Mouse (Mus musculus): ENCODE measurements around the gene Cyb561d2. TPM values are rescaled to one million over a fixed set of nuclear protein-coding genes. Genes with fewer than 3 reads are reported as not detected.
A peak's percentile ranks its signal among the peaks of the same experiment; 100 is the strongest.
"Not testable (repeated sequence)": the region's sequence is repeated elsewhere in the genome, so short reads cannot be mapped to it uniquely, and the experiment has no call there.

Cyb561d2 gene
- polyA plus RNA-seq, 1 experiment from 2014 or later, result 28.3 TPM

- Histone ChIP-seq H3K4me2 (replicated peaks) (no peak overlapping the region), H3K4me1 (replicated peaks) (peaks cover 50% of the 10 kb centered on the region), H3K4me3 (replicated peaks) (no peak overlapping the region), H3K9ac (replicated peaks) (peak overlapping the region; percentile 1; the same call in 1 of the 2 replicates), H3K36me3 (peaks cover 22% of the 10 kb centered on the region), H3K9me3 (no peaks in the 10 kb centered on the region), H3K27me3 (no peaks in the 10 kb centered on the region), H3K27ac (no peak overlapping the region)
- WGBS, result 94% methylated on average over 14 of the region's 14 CpGs
- no peak for ATAC-seq
Measured at GRCm38 (mm10) chr9:107579023-107579900, 37.3 kb upstream of the Cyb561d2 start.

DNA sequence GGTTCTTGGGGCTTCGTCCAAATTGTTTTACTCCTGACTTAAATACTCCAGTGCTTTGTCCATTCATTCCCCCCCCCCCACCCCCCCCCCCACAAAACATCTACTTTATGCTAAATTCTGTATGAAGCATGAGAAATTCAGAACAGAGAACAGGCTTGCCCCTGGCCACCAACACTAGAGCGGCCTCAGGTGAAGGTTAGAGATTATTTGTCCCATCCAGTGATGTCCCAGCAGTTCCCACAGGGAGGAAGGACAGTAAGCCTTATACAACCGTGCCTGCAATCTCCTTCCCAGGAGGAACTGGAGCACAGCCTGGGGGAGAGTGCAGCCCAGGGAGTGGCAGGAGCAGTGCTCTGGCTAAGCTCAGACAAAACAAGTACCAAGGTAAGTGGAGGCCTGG lies 36.6 kb upstream of the Cyb561d2 start, which contains the start of gene Naa80:
TSS of gene Naa80 (plus strand) at position 301 of the 400 bp plus-strand sequence.
- H3K9me3 ChIP-seq, result no peaks in the 10 kb centered on the region

GRCm38 (mm10) chr9:107577871-107578270 lies 35.9 kb upstream of the Cyb561d2 start:
- no peak overlapping the region for H3K9ac ChIP-seq (replicated peaks)

More for the DNA sequence above, 36.6 kb upstream of the Cyb561d2 start, which contains the start of gene Naa80:
- Histone ChIP-seq H3K27ac (no peak within 1 kb of the TSS), H3K4me3 (replicated peaks) (no peak within 1 kb of the TSS), H3K36me3 (peaks cover 22% of the 10 kb centered on the region), H3K4me2 (replicated peaks) (no peak within 1 kb of the TSS), H3K9ac (replicated peaks) (peak within 1 kb of the TSS; percentile 1; the same call in 1 of the 2 replicates), H3K27me3 (no peaks in the 10 kb centered on the region), H3K4me1 (replicated peaks) (peaks cover 50% of the 10 kb centered on the region)
- WGBS, result 81% methylated on average over 3 of the region's 3 CpGs
- ATAC-seq, result no peak

GRCm38 (mm10) chr9:107576357-107577107 lies 34.5 kb upstream of the Cyb561d2 start, which contains the start of gene Hyal1:
Gene Hyal1, plus strand, starts transcription at chr9:107576927.
- peak within 1 kb of the TSS; percentile 44 for H3K4me2 ChIP-seq (replicated peaks)
- no peaks in the 10 kb centered on the region for H3K9me3 ChIP-seq
- H3K27ac ChIP-seq, result peak within 1 kb of the TSS; percentile 22
- H3K27me3 ChIP-seq, result no peaks in the 10 kb centered on the region
- H3K4me3 ChIP-seq (replicated peaks), result peak within 1 kb of the TSS; percentile 27
- peak; percentile 59; the same call in 1 of the 2 replicates for ATAC-seq
- H3K4me1 ChIP-seq (replicated peaks), result peaks cover 55% of the 10 kb centered on the region
- peaks cover 30% of the 10 kb centered on the region for H3K36me3 ChIP-seq
- H3K9ac ChIP-seq (replicated peaks), result peak within 1 kb of the TSS; percentile 42
- WGBS, result 28% methylated on average over 16 of the region's 16 CpGs

More at GRCm38 (mm10) chr9:107577871-107578270, 35.9 kb upstream of the Cyb561d2 start:
- peaks cover 50% of the 10 kb centered on the region for H3K4me1 ChIP-seq (replicated peaks)
- H3K4me2 ChIP-seq (replicated peaks), result no peak overlapping the region
- 94% methylated on average over 10 of the region's 10 CpGs for WGBS
- H3K4me3 ChIP-seq (replicated peaks), result no peak overlapping the region
- no peaks in the 10 kb centered on the region for H3K9me3 ChIP-seq
- H3K36me3 ChIP-seq, result peaks cover 22% of the 10 kb centered on the region
- H3K27ac ChIP-seq, result no peak overlapping the region
- no peak for ATAC-seq
- no peaks in the 10 kb centered on the region for H3K27me3 ChIP-seq

GRCm38 (mm10) chr9:107575579-107576356 lies 33.8 kb upstream of the Cyb561d2 start:
- ATAC-seq, result no peak

DNA sequence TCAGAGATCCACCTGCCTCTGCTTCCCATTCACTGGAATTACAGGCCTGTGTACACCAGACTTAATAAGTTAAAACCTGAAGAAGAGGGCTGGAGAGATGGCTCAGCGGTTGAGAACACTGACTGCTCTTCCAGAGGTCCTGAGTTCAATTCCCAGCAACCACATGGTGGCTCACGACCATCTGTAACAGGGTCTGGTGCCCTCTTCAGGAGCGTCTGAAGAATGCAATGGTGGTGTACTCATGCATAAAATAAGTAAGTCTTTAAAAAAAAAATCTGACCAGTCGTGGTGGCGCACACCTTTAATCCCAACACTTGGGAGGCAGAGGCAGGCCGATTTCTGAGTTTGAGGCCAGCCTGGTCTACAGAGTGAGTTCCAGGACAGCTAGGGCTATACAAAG lies 31.8 kb upstream of the Cyb561d2 start:
- not testable (repeated sequence) for H3K9me3 ChIP-seq; ATAC-seq; H3K27ac ChIP-seq; H3K4me2 ChIP-seq (replicated peaks); H3K4me3 ChIP-seq (replicated peaks); H3K27me3 ChIP-seq; H3K9ac ChIP-seq (replicated peaks)
- H3K4me1 ChIP-seq (replicated peaks), result peaks cover 51% of the 10 kb centered on the region
- H3K36me3 ChIP-seq, result peaks cover 44% of the 10 kb centered on the region
- WGBS, result 74% methylated on average over 6 of the region's 6 CpGs

More at GRCm38 (mm10) chr9:107575579-107576356, 33.8 kb upstream of the Cyb561d2 start:
- H3K36me3 ChIP-seq, result peaks cover 38% of the 10 kb centered on the region
- no peak overlapping the region for H3K4me2 ChIP-seq (replicated peaks)
- H3K4me1 ChIP-seq (replicated peaks), result peaks cover 55% of the 10 kb centered on the region
- H3K4me3 ChIP-seq (replicated peaks), result no peak overlapping the region
- no peak overlapping the region for H3K9ac ChIP-seq (replicated peaks)
- H3K27ac ChIP-seq, result peak overlapping the region; percentile 15; the same call in 1 of the 2 replicates
- no peaks in the 10 kb centered on the region for H3K9me3 ChIP-seq
- no peaks in the 10 kb centered on the region for H3K27me3 ChIP-seq
- WGBS, result 92% methylated on average over 14 of the region's 14 CpGs

- H3K4me1 ChIP-seq (replicated peaks), result peaks cover 52% of the 10 kb centered on the region
- H3K4me3 ChIP-seq (replicated peaks), result 0 out of 2 replicates have a peak overlapping the region, but pooled peaks have one; percentile 1
- H3K27ac ChIP-seq, result peak overlapping the region; percentile 14; the same call in 1 of the 2 replicates
- 0 out of 2 replicates have a peak overlapping the region, but pooled peaks have one; percentile 6 for H3K4me2 ChIP-seq (replicated peaks)
- 98% methylated on average over 2 of the region's 2 CpGs for WGBS
- H3K27me3 ChIP-seq, result no peaks in the 10 kb centered on the region
- peak overlapping the region; percentile 23; the same call in 1 of the 2 replicates for H3K9ac ChIP-seq (replicated peaks)
- H3K36me3 ChIP-seq, result peaks cover 44% of the 10 kb centered on the region
- ATAC-seq, result no peak
- no peaks in the 10 kb centered on the region for H3K9me3 ChIP-seq
Measured at GRCm38 (mm10) chr9:107572327-107572662, 30.3 kb upstream of the Cyb561d2 start.

DNA sequence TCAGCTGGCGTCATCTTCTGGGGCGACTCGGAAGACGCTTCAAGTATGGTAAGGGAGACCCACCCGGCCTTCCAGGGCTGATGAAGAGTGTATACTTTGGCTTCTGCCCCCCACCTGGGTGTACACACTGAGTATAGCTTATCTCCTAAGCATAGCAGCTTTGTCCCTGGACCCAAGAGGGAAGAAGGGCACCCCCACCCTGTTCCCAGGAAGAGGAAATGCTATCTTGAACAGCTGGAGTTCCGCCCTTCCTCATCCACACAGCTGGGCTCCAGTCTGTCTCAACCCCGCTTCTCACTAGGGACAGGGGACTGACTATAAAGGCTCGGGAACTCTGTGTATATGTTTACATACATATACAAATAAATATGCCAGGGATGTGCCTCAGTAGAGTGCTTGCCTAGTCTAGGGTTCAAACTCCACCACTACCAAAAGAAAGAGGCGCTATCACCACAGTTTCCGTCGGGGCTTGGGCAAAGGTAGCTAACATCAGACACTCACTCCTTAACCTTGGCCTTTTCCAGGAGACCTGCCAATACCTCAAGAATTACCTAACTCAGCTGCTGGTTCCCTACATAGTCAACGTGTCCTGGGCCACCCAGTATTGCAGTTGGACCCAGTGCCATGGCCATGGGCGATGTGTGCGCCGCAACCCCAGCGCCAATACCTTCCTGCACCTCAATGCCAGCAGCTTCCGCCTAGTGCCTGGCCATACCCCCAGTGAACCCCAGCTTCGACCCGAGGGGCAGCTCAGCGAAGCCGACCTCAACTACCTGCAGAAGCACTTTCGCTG lies 29.7 kb upstream of the Cyb561d2 start:
- ATAC-seq, result no peak
- Histone ChIP-seq H3K27ac (peak overlapping the region; percentile 14; the same call in 1 of the 2 replicates), H3K9me3 (no peaks in the 10 kb centered on the region), H3K27me3 (no peaks in the 10 kb centered on the region), H3K36me3 (peaks cover 44% of the 10 kb centered on the region), H3K4me3 (replicated peaks) (peak overlapping the region; percentile 71; the same call in 1 of the 2 replicates), H3K9ac (replicated peaks) (peak overlapping the region; percentile 34; the same call in 1 of the 2 replicates), H3K4me1 (replicated peaks) (peaks cover 51% of the 10 kb centered on the region), H3K4me2 (replicated peaks) (peak overlapping the region; percentile 96)
- WGBS, result 94% methylated on average over 22 of the region's 22 CpGs

GRCm38 (mm10) chr9:107570845-107571244 lies 28.9 kb upstream of the Cyb561d2 start:
- ATAC-seq, result no peak
- peak overlapping the region; percentile 96 for H3K4me2 ChIP-seq (replicated peaks)
- H3K4me1 ChIP-seq (replicated peaks), result peaks cover 54% of the 10 kb centered on the region
- peak overlapping the region; percentile 96 for H3K9ac ChIP-seq (replicated peaks)
- WGBS, result 95% methylated on average over 21 of the region's 21 CpGs
- H3K27ac ChIP-seq, result no peak overlapping the region
- H3K36me3 ChIP-seq, result peaks cover 53% of the 10 kb centered on the region
- H3K4me3 ChIP-seq (replicated peaks), result peak overlapping the region; percentile 71
- no peaks in the 10 kb centered on the region for H3K27me3 ChIP-seq
- no peaks in the 10 kb centered on the region for H3K9me3 ChIP-seq

- 50% methylated on average over 13 of the region's 13 CpGs for WGBS
- Histone ChIP-seq H3K36me3 (peaks cover 60% of the 10 kb centered on the region), H3K27ac (peak overlapping the region; percentile 89), H3K27me3 (no peaks in the 10 kb centered on the region), H3K4me2 (replicated peaks) (peak overlapping the region; percentile 96), H3K9ac (replicated peaks) (peak overlapping the region; percentile 96), H3K4me1 (replicated peaks) (peaks cover 59% of the 10 kb centered on the region), H3K4me3 (replicated peaks) (peak overlapping the region; percentile 71), H3K9me3 (no peaks in the 10 kb centered on the region)
- ATAC-seq, result no peak
Measured at GRCm38 (mm10) chr9:107570016-107570415, 28.0 kb upstream of the Cyb561d2 start.
